Mouse (Mus musculus) kidney, postnatal 0 days (tissue): ENCODE measurements at regions not wholly inside any gene's neighbourhood (a gene's known extent, or its start where the extent isn't known, plus 50 kb on each side); places are given as distances from the start of the nearest gene placed in this dataset.

Source experiments
- ATAC-seq: fragments of 200-750 bp; cut with Nextera tagmentation; replicated peaks from 2 replicates; pipeline ENCODE4 v1.8.0; 2017; ENCODE audit warnings: low read depth, moderate number of reproducible peaks, moderate TSS enrichment, moderate library complexity; ENCODE audit not compliant: low FRiP score
- DNase-seq: peaks from one replicate; pipeline ENCODE4 v3.0.0-alpha.2; 2016; ENCODE audit warnings: low spot score
- H3K27ac ChIP-seq: fragments of 300-500 bp; sonication (generic); 2 replicates; pipeline ENCODE4 v1.5.1; 2014; ENCODE audit warnings: mild to moderate bottlenecking
- H3K27me3 ChIP-seq: fragments of 300-500 bp; sonication (generic); 2 replicates; pipeline ENCODE4 v1.6.1; 2014; ENCODE audit warnings: low read length, mixed read lengths; ENCODE audit not compliant: insufficient read depth
- H3K36me3 ChIP-seq: fragments of 300-500 bp; sonication (generic); 2 replicates; pipeline ENCODE4 v1.6.1; 2014; ENCODE audit warnings: low read length, mixed read lengths; ENCODE audit not compliant: insufficient read depth
- H3K4me1 ChIP-seq: fragments of 300-500 bp; sonication (generic); replicated peaks from 2 replicates; pipeline ENCODE4 v1.6.1; 2014; ENCODE audit warnings: antibody characterized with exemption, low read length, mixed read lengths; ENCODE audit not compliant: insufficient read depth
- H3K4me2 ChIP-seq: fragments of 300-500 bp; sonication (generic); 2 replicates; pipeline ENCODE4 v1.6.1; 2014; ENCODE audit warnings: mild to moderate bottlenecking, low read length, moderate library complexity, mixed read lengths
- H3K4me3 ChIP-seq: fragments of 300-500 bp; sonication (generic); replicated peaks from 2 replicates; pipeline ENCODE4 v1.5.1; 2014; ENCODE audit warnings: low read depth, low read length
- H3K9ac ChIP-seq: fragments of 300-500 bp; sonication (generic); 2 replicates; pipeline ENCODE4 v1.6.1; 2014; ENCODE audit warnings: low read depth, low read length
- H3K9me3 ChIP-seq: fragments of 300-500 bp; sonication (generic); replicated peaks from 2 replicates; pipeline ENCODE4 v1.6.1; 2016; ENCODE audit warnings: low read length, inconsistent platforms, mixed read lengths
- CTCF ChIP-seq: IDR thresholded peaks from 2 replicates; pipeline ENCODE4 v1.5.1; 2016; ENCODE audit warnings: antibody characterized with exemption, low read depth, mild to moderate bottlenecking, moderate library complexity
- WGBS: fragments of 180-500 bp; shearing (Covaris S2); extraction: QIAGEN DNeasy Blood & Tissue Kit; methylation state at CpG from one replicate; pipeline ENCODE4 v1.1.7; 2014; 5-methylcytosine and 5-hydroxymethylcytosine counted together

DNA sequence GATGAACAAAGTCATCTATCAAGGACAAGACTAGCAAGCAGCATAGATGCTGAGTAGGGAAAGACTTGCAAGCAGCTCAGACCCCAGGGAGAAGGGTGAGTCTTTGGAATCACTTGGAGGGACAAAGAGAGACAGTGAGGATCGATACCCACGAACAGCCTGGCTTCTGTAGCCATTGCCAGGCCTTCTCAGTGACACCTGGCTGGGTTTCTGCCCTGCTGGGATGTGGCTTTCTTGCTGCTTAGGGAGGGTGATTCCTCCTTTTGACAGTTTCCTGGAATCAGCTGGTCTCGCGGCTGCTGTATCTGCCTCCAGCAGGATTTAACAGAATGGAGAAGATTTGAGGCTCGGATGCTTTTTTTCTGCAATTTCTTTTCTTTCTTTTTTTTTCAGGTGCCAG is 156.3 kb upstream of the Hs3st4 start:
- H3K4me2 ChIP-seq, result no peak overlapping the region
- H3K4me1 ChIP-seq, result no peaks in the 10 kb centered on the region
- H3K9me3 ChIP-seq, result no peaks in the 10 kb centered on the region
- H3K4me3 ChIP-seq, result no peak overlapping the region
- WGBS, result 81% methylated on average over 5 of the region's 5 CpGs
- DNase-seq, result no peak
- ATAC-seq, result no peak
- H3K27ac ChIP-seq, result no peak overlapping the region
- H3K27me3 ChIP-seq, result no peaks in the 10 kb centered on the region
- no peaks in the 10 kb centered on the region for H3K36me3 ChIP-seq
- H3K9ac ChIP-seq, result no peak overlapping the region
- no peak for TF ChIP-seq CTCF

DNA sequence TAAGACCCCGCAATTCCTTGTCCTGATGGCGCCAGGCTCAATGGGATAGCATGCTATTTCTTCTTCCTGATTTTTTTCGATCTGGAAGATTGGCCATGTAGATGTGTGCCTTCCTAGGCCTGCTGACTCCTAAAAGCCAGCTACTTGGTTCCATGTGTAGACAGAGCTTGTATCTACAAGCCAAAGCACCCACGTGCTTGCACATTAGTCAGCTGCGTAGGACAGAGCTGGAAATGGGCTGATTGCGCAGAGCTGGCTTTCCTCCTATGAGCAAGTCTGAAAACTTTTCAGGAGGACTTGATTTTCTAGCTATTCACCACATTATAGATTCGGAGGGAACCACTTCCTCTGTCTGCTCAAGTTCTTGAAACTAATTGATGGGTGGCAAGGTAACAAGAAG is 140.1 kb upstream of the Hs3st4 start:
- Histone ChIP-seq H3K9ac (no peak overlapping the region), H3K27ac (no peak overlapping the region), H3K4me2 (no peak overlapping the region), H3K4me1 (no peaks in the 10 kb centered on the region), H3K36me3 (no peaks in the 10 kb centered on the region), H3K27me3 (no peaks in the 10 kb centered on the region), H3K9me3 (no peaks in the 10 kb centered on the region), H3K4me3 (no peak overlapping the region)
- DNase-seq, result no peak
- WGBS, result 90% methylated on average over 7 of the region's 7 CpGs
- no peak for TF ChIP-seq CTCF
- ATAC-seq, result no peak

DNA sequence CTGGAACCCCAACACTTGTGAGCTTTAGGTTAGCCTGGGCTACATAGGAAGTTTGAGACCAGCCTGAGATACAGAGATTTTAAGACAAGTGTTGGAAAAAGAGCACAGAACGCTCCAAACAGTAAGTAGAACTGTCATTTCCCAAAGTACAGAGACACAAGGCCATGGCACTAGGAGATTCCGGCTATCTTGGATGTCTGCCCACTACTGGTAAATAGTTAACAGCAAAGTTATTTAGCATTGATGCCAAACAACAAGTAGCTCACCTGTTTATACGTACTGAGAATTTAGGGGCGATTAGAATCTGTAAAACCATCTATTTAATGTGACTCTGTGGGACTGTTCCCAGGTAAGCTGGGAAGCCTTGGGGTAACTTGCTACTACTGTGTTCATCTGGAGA is 135.6 kb upstream of the Hs3st4 start:
- 74% methylated on average over 4 of the region's 4 CpGs for WGBS

DNA sequence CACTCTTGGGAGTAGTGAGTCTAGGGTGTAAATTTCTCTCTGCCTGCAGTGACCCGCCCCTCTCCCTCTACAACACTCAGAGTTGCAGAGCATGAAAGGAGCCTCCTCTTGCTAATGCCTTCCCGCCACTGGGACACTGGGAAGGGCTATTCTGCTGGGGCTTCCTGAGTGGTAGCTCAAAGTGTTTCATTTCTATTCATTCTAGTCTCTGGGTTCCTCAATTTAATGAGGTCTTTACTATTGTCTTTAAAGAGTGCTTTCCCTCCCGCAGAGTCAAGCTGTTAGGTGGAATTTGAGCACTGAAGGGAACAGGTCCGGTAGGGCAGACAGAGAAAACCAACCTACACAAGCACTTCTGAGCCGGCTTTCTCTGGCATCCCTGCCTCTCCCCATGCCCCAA is 134.0 kb upstream of the Hs3st4 start:
- no peak overlapping the region for H3K4me2 ChIP-seq
- ATAC-seq, result no peak
- H3K36me3 ChIP-seq, result no peaks in the 10 kb centered on the region
- no peak overlapping the region for H3K4me3 ChIP-seq
- no peak for DNase-seq
- no peak for TF ChIP-seq CTCF
- no peak overlapping the region for H3K27ac ChIP-seq
- WGBS, result 27% methylated on average over 5 of the region's 5 CpGs
- H3K9ac ChIP-seq, result no peak overlapping the region
- H3K27me3 ChIP-seq, result no peaks in the 10 kb centered on the region
- H3K4me1 ChIP-seq, result no peaks in the 10 kb centered on the region
- no peaks in the 10 kb centered on the region for H3K9me3 ChIP-seq

More for the DNA sequence above, 135.6 kb upstream of the Hs3st4 start:
- H3K9ac ChIP-seq, result no peak overlapping the region
- no peak overlapping the region for H3K27ac ChIP-seq
- no peaks in the 10 kb centered on the region for H3K9me3 ChIP-seq
- ATAC-seq, result no peak
- no peaks in the 10 kb centered on the region for H3K27me3 ChIP-seq
- DNase-seq, result no peak
- H3K4me1 ChIP-seq, result no peaks in the 10 kb centered on the region
- no peaks in the 10 kb centered on the region for H3K36me3 ChIP-seq
- TF ChIP-seq CTCF, result no peak
- no peak overlapping the region for H3K4me3 ChIP-seq
- no peak overlapping the region for H3K4me2 ChIP-seq

DNA sequence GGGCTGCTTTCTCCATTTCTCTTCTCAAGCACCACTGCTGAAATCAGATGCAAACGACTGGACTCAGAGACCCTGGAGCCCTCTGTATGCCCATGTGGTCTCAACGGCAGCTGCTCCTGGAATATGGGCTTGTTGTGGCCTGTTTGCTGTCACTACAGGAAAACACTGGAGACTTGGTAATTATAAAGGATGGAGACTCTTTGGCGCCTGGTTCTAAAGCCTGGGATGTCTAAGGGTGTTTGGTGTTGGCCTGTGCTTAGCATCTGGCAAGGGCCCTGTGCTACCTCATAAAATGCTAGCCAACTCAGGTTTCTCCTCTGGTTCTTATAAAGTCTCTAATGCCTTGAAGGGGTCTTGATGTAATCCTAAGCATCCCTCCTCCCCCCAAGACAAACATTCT is 133.4 kb upstream of the Hs3st4 start:
- Histone ChIP-seq H3K36me3 (no peaks in the 10 kb centered on the region), H3K4me1 (no peaks in the 10 kb centered on the region), H3K27me3 (no peaks in the 10 kb centered on the region), H3K9me3 (no peaks in the 10 kb centered on the region), H3K27ac (no peak overlapping the region), H3K4me3 (no peak overlapping the region), H3K9ac (no peak overlapping the region), H3K4me2 (no peak overlapping the region)
- no peak for TF ChIP-seq CTCF
- DNase-seq (no peak), ATAC-seq (no peak)
- 53% methylated on average over 3 of the region's 3 CpGs for WGBS

DNA sequence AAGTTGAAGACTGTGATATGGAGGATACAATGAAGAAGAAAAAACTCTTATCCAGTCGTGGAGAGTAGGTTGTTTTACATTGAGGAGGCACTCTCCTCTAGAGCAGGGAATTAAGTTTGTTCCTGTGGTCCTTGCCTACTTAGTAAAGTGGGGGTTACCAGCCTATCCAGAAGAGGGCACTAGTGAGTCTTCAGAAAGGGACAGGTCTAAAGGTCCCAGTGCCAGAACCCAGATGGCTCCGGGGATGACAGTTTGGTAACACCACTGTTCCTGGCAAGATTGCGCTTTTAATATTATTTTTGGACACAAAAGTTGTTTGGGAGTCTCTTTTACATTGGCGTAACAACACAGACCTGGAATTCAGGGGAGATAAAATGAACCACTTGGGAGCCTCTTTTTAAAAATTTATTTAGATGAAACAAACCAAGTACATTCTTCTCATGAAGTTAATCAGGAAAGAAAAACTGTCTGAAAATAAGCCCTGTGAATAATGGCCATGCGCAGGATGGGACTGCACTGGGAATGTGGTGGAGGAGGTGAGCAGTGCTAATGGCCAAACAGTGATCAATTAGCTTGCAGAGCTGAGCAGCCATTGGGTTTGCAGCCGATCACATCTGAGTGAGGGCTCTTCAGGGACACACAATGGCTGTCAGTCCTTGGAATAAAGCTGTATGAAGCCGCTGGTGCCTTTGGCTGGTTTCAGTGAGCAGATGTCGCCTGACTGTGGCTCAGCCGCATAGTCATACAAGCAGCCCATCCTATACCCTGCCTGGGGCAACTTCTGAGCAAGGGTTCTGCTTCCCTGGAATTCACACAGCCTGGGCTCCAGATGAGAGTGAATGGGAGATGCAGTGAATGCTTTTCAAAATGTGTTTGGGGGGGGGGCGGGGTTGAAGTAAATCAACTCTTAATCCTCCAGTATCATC is 132.1 kb upstream of the Hs3st4 start:
- DNase-seq (no peak), ATAC-seq (no peak)
- H3K4me3 ChIP-seq, result no peak overlapping the region
- no peak overlapping the region for H3K4me2 ChIP-seq
- no peaks in the 10 kb centered on the region for H3K9me3 ChIP-seq
- no peaks in the 10 kb centered on the region for H3K4me1 ChIP-seq
- H3K27me3 ChIP-seq, result no peaks in the 10 kb centered on the region
- no peak overlapping the region for H3K9ac ChIP-seq
- H3K36me3 ChIP-seq, result no peaks in the 10 kb centered on the region
- 83% methylated on average over 10 of the region's 10 CpGs for WGBS
- TF ChIP-seq CTCF, result peak; percentile 46; the same call in 1 of the 2 replicates
- no peak overlapping the region for H3K27ac ChIP-seq
